Mouse (Mus musculus) heart, embryonic 15.5 days (tissue): Measurements from ENCODE around the gene Pla2r1. TPM values are rescaled to one million over a fixed set of nuclear protein-coding genes. Genes with fewer than 3 reads are reported as not detected.
A peak's percentile ranks its signal among the peaks of the same experiment; 100 is the strongest.

Source experiments
- ATAC-seq: fragments of 200-750 bp; cut with Nextera tagmentation; replicated peaks from 2 replicates; pipeline ENCODE4 v1.8.0; 2017; ENCODE audit warnings: low read depth, moderate TSS enrichment; ENCODE audit not compliant: insufficient number of reproducible peaks, insufficient read depth, low FRiP score
- H3K27ac ChIP-seq: fragments of 300-500 bp; sonication (generic); 2 replicates; pipeline ENCODE4 v1.5.1; 2015; ENCODE audit warnings: mild to moderate bottlenecking, inconsistent platforms
- H3K27me3 ChIP-seq: fragments of 300-500 bp; sonication (generic); 2 replicates; pipeline ENCODE4 v1.6.1; 2015; ENCODE audit warnings: inconsistent platforms
- H3K36me3 ChIP-seq: fragments of 300-500 bp; sonication (generic); 2 replicates; pipeline ENCODE4 v1.6.1; 2015; ENCODE audit warnings: mild to moderate bottlenecking, inconsistent platforms
- H3K4me1 ChIP-seq: fragments of 300-500 bp; sonication (generic); replicated peaks from 2 replicates; pipeline ENCODE4 v1.6.1; 2015; ENCODE audit warnings: inconsistent platforms
- H3K4me2 ChIP-seq: fragments of 300-500 bp; sonication (generic); 2 replicates; pipeline ENCODE4 v1.6.1; 2015; ENCODE audit warnings: inconsistent platforms, mild to moderate bottlenecking, moderate library complexity
- H3K4me3 ChIP-seq: fragments of 300-500 bp; sonication (generic); 2 replicates; pipeline ENCODE4 v1.5.1; 2015; ENCODE audit warnings: mild to moderate bottlenecking, inconsistent platforms
- H3K9ac ChIP-seq: fragments of 300-500 bp; sonication (generic); 2 replicates; pipeline ENCODE4 v1.6.1; 2015; ENCODE audit warnings: mild to moderate bottlenecking, inconsistent platforms
- H3K9me3 ChIP-seq: fragments of 300-500 bp; sonication (generic); replicated peaks from 2 replicates; pipeline ENCODE4 v1.6.1; 2016; ENCODE audit warnings: inconsistent platforms
- WGBS: fragments of 180-500 bp; shearing (Covaris S2); methylation state at CpG from one replicate; pipeline ENCODE4 v1.1.7; 2015; ENCODE audit warnings: mixed read lengths; 5-methylcytosine and 5-hydroxymethylcytosine counted together
- polyA plus RNA-seq: library from polyadenylated mRNA; unstranded; fragments of >200 nt; fragmentation: Nextera tagmentation; extraction: Ambion mirVana; gene quantifications from 2 replicates; pipeline ENCODE4 v1.2.1, GENCODE M21; 2015

Pla2r1 gene
- polyA plus RNA-seq, 1 experiment from 2014 or later, result 1.3 TPM

- H3K4me1 ChIP-seq, result no peaks in the 10 kb centered on the region
- H3K27me3 ChIP-seq, result no peaks in the 10 kb centered on the region
- H3K4me2 ChIP-seq, result no peak overlapping the region
- no peak overlapping the region for H3K9ac ChIP-seq
- ATAC-seq, result no peak
- 66% methylated on average over 5 of the region's 5 CpGs for WGBS
- no peaks in the 10 kb centered on the region for H3K36me3 ChIP-seq
- no peak overlapping the region for H3K27ac ChIP-seq
- no peak overlapping the region for H3K4me3 ChIP-seq
- no peaks in the 10 kb centered on the region for H3K9me3 ChIP-seq
Measured at GRCm38 (mm10) chr2:60401694-60402093, 151.4 kb downstream of the Pla2r1 start.

- H3K4me1 ChIP-seq, result no peaks in the 10 kb centered on the region
- no peak for ATAC-seq
- no peak overlapping the region for H3K4me3 ChIP-seq
- H3K4me2 ChIP-seq, result no peak overlapping the region
- H3K27ac ChIP-seq, result no peak overlapping the region
- H3K9ac ChIP-seq, result no peak overlapping the region
- H3K36me3 ChIP-seq, result no peaks in the 10 kb centered on the region
- WGBS, result 59% methylated on average over 6 of the region's 6 CpGs
- no peaks in the 10 kb centered on the region for H3K27me3 ChIP-seq
- H3K9me3 ChIP-seq, result no peaks in the 10 kb centered on the region
Measured at GRCm38 (mm10) chr2:60393786-60394185, 159.3 kb downstream of the Pla2r1 start.

- H3K4me3 ChIP-seq, result no peak overlapping the region
- no peaks in the 10 kb centered on the region for H3K4me1 ChIP-seq
- H3K27ac ChIP-seq, result no peak overlapping the region
- no peak for ATAC-seq
- no peak overlapping the region for H3K4me2 ChIP-seq
- no peaks in the 10 kb centered on the region for H3K27me3 ChIP-seq
- no peaks in the 10 kb centered on the region for H3K36me3 ChIP-seq
- 61% methylated on average over 4 of the region's 4 CpGs for WGBS
- no peak overlapping the region for H3K9ac ChIP-seq
- no peaks in the 10 kb centered on the region for H3K9me3 ChIP-seq
Measured at GRCm38 (mm10) chr2:60392286-60392685, 160.8 kb downstream of the Pla2r1 start.

GRCm38 (mm10) chr2:60387363-60387762, 165.7 kb downstream of the Pla2r1 start:
- Histone ChIP-seq H3K27me3 (no peaks in the 10 kb centered on the region; the same call in 1 of the 2 replicates), H3K27ac (no peak overlapping the region), H3K4me1 (peaks cover 19% of the 10 kb centered on the region), H3K36me3 (no peaks in the 10 kb centered on the region), H3K9ac (no peak overlapping the region), H3K4me2 (no peak overlapping the region), H3K9me3 (no peaks in the 10 kb centered on the region), H3K4me3 (no peak overlapping the region)
- ATAC-seq, result no peak
- whole genome bisulfite sequencing, result 57% methylated on average over 3 of the region's 3 CpGs

- ATAC-seq, result no peak
- no peak overlapping the region for H3K9ac ChIP-seq
- H3K27ac ChIP-seq, result no peak overlapping the region
- H3K9me3 ChIP-seq, result no peaks in the 10 kb centered on the region
- no peaks in the 10 kb centered on the region for H3K36me3 ChIP-seq
- peaks cover 19% of the 10 kb centered on the region for H3K4me1 ChIP-seq
- H3K27me3 ChIP-seq, result no peaks in the 10 kb centered on the region; the same call in 1 of the 2 replicates
- H3K4me2 ChIP-seq, result no peak overlapping the region
- H3K4me3 ChIP-seq, result no peak overlapping the region
- WGBS, result 72% methylated on average over 2 of the region's 2 CpGs
Measured at GRCm38 (mm10) chr2:60386835-60387234, 166.3 kb downstream of the Pla2r1 start.

- Histone ChIP-seq H3K27ac (no peak overlapping the region), H3K9me3 (no peaks in the 10 kb centered on the region), H3K36me3 (no peaks in the 10 kb centered on the region), H3K27me3 (no peaks in the 10 kb centered on the region; the same call in 1 of the 2 replicates), H3K4me2 (no peak overlapping the region), H3K4me1 (peaks cover 19% of the 10 kb centered on the region), H3K9ac (no peak overlapping the region), H3K4me3 (no peak overlapping the region)
- no peak for ATAC-seq
Measured at GRCm38 (mm10) chr2:60384763-60385085, 168.4 kb downstream of the Pla2r1 start.

- no peak for ATAC-seq
- Histone ChIP-seq H3K4me2 (no peak overlapping the region), H3K9me3 (no peaks in the 10 kb centered on the region), H3K27ac (no peak overlapping the region), H3K9ac (no peak overlapping the region), H3K4me3 (no peak overlapping the region), H3K4me1 (peaks cover 19% of the 10 kb centered on the region), H3K36me3 (no peaks in the 10 kb centered on the region), H3K27me3 (no peaks in the 10 kb centered on the region; the same call in 1 of the 2 replicates)
- WGBS, result 54% methylated on average over 7 of the region's 7 CpGs
Measured at GRCm38 (mm10) chr2:60384083-60384762, 168.9 kb downstream of the Pla2r1 start.

GRCm38 (mm10) chr2:60382858-60383669, 170.0 kb downstream of the Pla2r1 start, which contains the start of gene Ly75:
Gene Ly75 (minus strand): TSS chr2:60383303.
- H3K27me3 ChIP-seq, result no peaks in the 10 kb centered on the region; the same call in 1 of the 2 replicates
- H3K27ac ChIP-seq, result no peak within 1 kb of the TSS
- 1% methylated on average over 46 of the region's 46 CpGs for WGBS
- H3K9me3 ChIP-seq, result no peaks in the 10 kb centered on the region
- H3K4me2 ChIP-seq, result peak within 1 kb of the TSS; percentile 91
- H3K9ac ChIP-seq, result peak within 1 kb of the TSS; percentile 65
- ATAC-seq, result peak; percentile 96
- peak within 1 kb of the TSS; percentile 61 for H3K4me3 ChIP-seq
- no peaks in the 10 kb centered on the region for H3K36me3 ChIP-seq
- peaks cover 19% of the 10 kb centered on the region for H3K4me1 ChIP-seq

- Histone ChIP-seq H3K4me1 (peaks cover 19% of the 10 kb centered on the region), H3K4me3 (peak overlapping the region; percentile 61), H3K36me3 (no peaks in the 10 kb centered on the region), H3K9ac (no peak overlapping the region), H3K9me3 (no peaks in the 10 kb centered on the region), H3K27ac (no peak overlapping the region), H3K4me2 (peak overlapping the region; percentile 91), H3K27me3 (no peaks in the 10 kb centered on the region; the same call in 1 of the 2 replicates)
- WGBS, result 75% methylated on average over 3 of the region's 3 CpGs
- ATAC-seq, result no peak
Measured at GRCm38 (mm10) chr2:60382346-60382745, 170.8 kb downstream of the Pla2r1 start.

- WGBS, result 81% methylated on average over 5 of the region's 5 CpGs
- Histone ChIP-seq H3K9ac (no peak overlapping the region), H3K4me2 (no peak overlapping the region), H3K4me1 (no peaks in the 10 kb centered on the region), H3K36me3 (no peaks in the 10 kb centered on the region), H3K9me3 (no peaks in the 10 kb centered on the region), H3K4me3 (no peak overlapping the region), H3K27me3 (no peaks in the 10 kb centered on the region), H3K27ac (no peak overlapping the region)
- no peak for ATAC-seq
Measured at GRCm38 (mm10) chr2:60377260-60377659, 175.8 kb downstream of the Pla2r1 start.

GRCm38 (mm10) chr2:60375608-60376107, 177.4 kb downstream of the Pla2r1 start:
- no peaks in the 10 kb centered on the region for H3K9me3 ChIP-seq
- H3K4me2 ChIP-seq, result no peak overlapping the region
- H3K9ac ChIP-seq, result no peak overlapping the region
- no peaks in the 10 kb centered on the region for H3K4me1 ChIP-seq
- no peak overlapping the region for H3K27ac ChIP-seq
- 91% methylated on average over 15 of the region's 15 CpGs for WGBS
- ATAC-seq, result no peak
- no peaks in the 10 kb centered on the region for H3K27me3 ChIP-seq
- no peak overlapping the region for H3K4me3 ChIP-seq
- no peaks in the 10 kb centered on the region for H3K36me3 ChIP-seq
